ENCODE assay signal across 8 mouse cellular contexts in genomic region chr15:98728366-98728765, GRCm38 (mm10). TPM values are rescaled to one million over a fixed set of nuclear protein-coding genes. Genes with fewer than 3 reads are reported as not detected.
DNase-seq lines count a peak whose midpoint lies in the region; ATAC-seq and TF ChIP-seq lines count a peak whose summit lies in the region.

No protein-coding gene starts in this region.

- ATAC-seq in intestine, embryonic 15.5 days: no peak
- ATAC-seq in liver, postnatal 0 days: no peak; the same call in 1 of the 2 replicates

- peak overlapping the region; percentile 90 for H3K4me3 ChIP-seq in gastrocnemius, adult 2 months
- H3K4me3 ChIP-seq in bone marrow macrophage, adult 2 months (ENCODE audit: insufficient read depth, low read length): peak overlapping the region; percentile 75
- H3K4me3 ChIP-seq in intestine, embryonic 15.5 days (replicated peaks): peak overlapping the region; percentile 55
- peak overlapping the region; percentile 57; the same call in 1 of the 2 replicates for H3K4me3 ChIP-seq in liver, postnatal 0 days (ENCODE audit: low read depth, low read length)

- intact Hi-C loops in gastrocnemius, adult 2 months (cut with DNase I): no loop called here

- 0 out of 2 replicates have a peak overlapping the region, but pooled peaks have one; percentile 61 for H3K9ac ChIP-seq in intestine, embryonic 15.5 days
- H3K9ac ChIP-seq in liver, postnatal 0 days (replicated peaks): no peak overlapping the region

- no peak for TF ChIP-seq POLR2A in bone marrow macrophage, adult 2 months (IDR thresholded peaks at IDR 0.05; ENCODE audit: borderline replicate concordance, low read depth, low read length)

- no peaks in the 10 kb centered on the region for H3K36me3 ChIP-seq in intestine, embryonic 15.5 days
- H3K36me3 ChIP-seq in liver, postnatal 0 days (replicated peaks; ENCODE audit: insufficient read depth, low read length): no peaks in the 10 kb centered on the region

- peaks cover 15% of the 10 kb centered on the region for H3K4me1 ChIP-seq in bone marrow macrophage, adult 2 months (ENCODE audit: control insufficient read depth, insufficient read depth, low read length)
- peaks cover 20% of the 10 kb centered on the region for H3K4me1 ChIP-seq in intestine, embryonic 15.5 days (replicated peaks)
- H3K4me1 ChIP-seq in liver, postnatal 0 days (ENCODE audit: insufficient read depth): peaks cover 25% of the 10 kb centered on the region

- peak overlapping the region; percentile 93 for H3K4me2 ChIP-seq in intestine, embryonic 15.5 days (replicated peaks)
- peak overlapping the region; percentile 99 for H3K4me2 ChIP-seq in liver, postnatal 0 days (ENCODE audit: low read depth, low read length)

- no peaks in the 10 kb centered on the region for H3K27me3 ChIP-seq in intestine, embryonic 15.5 days (replicated peaks)
- H3K27me3 ChIP-seq in liver, postnatal 0 days (ENCODE audit: insufficient read depth, low read length): no peaks in the 10 kb centered on the region

- H3K27ac ChIP-seq in gastrocnemius, adult 2 months: no peak overlapping the region
- no peak overlapping the region for H3K27ac ChIP-seq in bone marrow macrophage, adult 2 months (ENCODE audit: insufficient read depth, low read depth, low read length)
- H3K27ac ChIP-seq in intestine, embryonic 15.5 days: no peak overlapping the region
- H3K27ac ChIP-seq in liver, postnatal 0 days (ENCODE audit: low read depth): no peak overlapping the region

- 33% methylated on average over 9 of the region's 9 CpGs for WGBS in intestine, embryonic 15.5 days
- WGBS in liver, postnatal 0 days (ENCODE audit: insufficient replicate concordance): 22% methylated on average over 9 of the region's 9 CpGs

- TF ChIP-seq EP300 in liver, postnatal 0 days (IDR thresholded peaks at IDR 0.05; ENCODE audit: low read depth): no peak

- H3K9me3 ChIP-seq in intestine, embryonic 15.5 days: no peaks in the 10 kb centered on the region
- H3K9me3 ChIP-seq in liver, postnatal 0 days (ENCODE audit: low read length): no peaks in the 10 kb centered on the region

- TF ChIP-seq CTCF in gastrocnemius, adult 2 months (IDR thresholded peaks at IDR 0.05): no peak
- TF ChIP-seq CTCF in bone marrow macrophage, adult 2 months (IDR thresholded peaks at IDR 0.05; ENCODE audit: low read depth, low read length): no peak
- TF ChIP-seq CTCF in liver, postnatal 0 days (IDR thresholded peaks at IDR 0.05; ENCODE audit: low read depth): no peak

- no peak for DNase-seq in gastrocnemius, adult 2 months
- no peak for DNase-seq in gastrocnemius, postnatal 4 days (ENCODE audit: low spot score in 2 of 2)
- DNase-seq in liver, postnatal 0 days: no peak
- DNase-seq in frontal cortex, postnatal 10 days (ENCODE audit: low spot score in 2 of 2): no peak
- no peak for DNase-seq in thymus, postnatal 0 days (ENCODE audit: low spot score)
- no peak for DNase-seq in yolk sac, embryonic 10.5 days (ENCODE audit: low spot score)

RNA-seq across cellular contexts. Expression of gene Fkbp11, which starts 0.4 kb away (rescaled TPM):
- total RNA-seq in gastrocnemius, adult 2 months (2021): 1 to 10 TPM; 1.0 to 1.3 TPM
- 10 to 100 TPM; 16.6 to 17.2 TPM for total RNA-seq in gastrocnemius, postnatal 4 days (2021)
- 0.93 TPM in 1 of 2 replicates, not detected in the other for polyA plus RNA-seq in bone marrow macrophage, adult 2 months (2012; ENCODE audit: insufficient read depth, insufficient read length, missing spikeins)
- 68.0 and 117 TPM in 2 replicates for polyA plus RNA-seq in intestine, embryonic 15.5 days (2015; fragmentation: Nextera tagmentation; extraction: Ambion mirVana)
- 58.5 and 62.4 TPM in 2 replicates for polyA plus RNA-seq in liver, postnatal 0 days (2015; fragmentation: Nextera tagmentation; extraction: Ambion mirVana)
- 4.6 and 6.4 TPM in 2 replicates for polyA plus RNA-seq in thymus, postnatal 0 days (2015; fragmentation: Nextera tagmentation; extraction: Ambion mirVana)

RNA-seq across cellular contexts. Expression of gene Ccdc65, which starts 20.4 kb away (rescaled TPM):
- not detected for total RNA-seq in gastrocnemius, adult 2 months (2021)
- total RNA-seq in gastrocnemius, postnatal 4 days (2021): not detected
- not detected in 2 replicates for polyA plus RNA-seq in bone marrow macrophage, adult 2 months (2012; ENCODE audit: insufficient read depth, insufficient read length, missing spikeins)
- polyA plus RNA-seq in intestine, embryonic 15.5 days (2015; fragmentation: Nextera tagmentation; extraction: Ambion mirVana): 0.67 and 0.92 TPM in 2 replicates
- polyA plus RNA-seq in liver, postnatal 0 days (2015; fragmentation: Nextera tagmentation; extraction: Ambion mirVana): not detected in 2 replicates
- 0.09 and 0.40 TPM in 2 replicates for polyA plus RNA-seq in thymus, postnatal 0 days (2015; fragmentation: Nextera tagmentation; extraction: Ambion mirVana)

RNA-seq across cellular contexts. Expression of gene Arf3, which starts 34.6 kb away (rescaled TPM):
- total RNA-seq in gastrocnemius, adult 2 months (2021): 1 to 10 TPM; 8.1 to 9.4 TPM
- total RNA-seq in gastrocnemius, postnatal 4 days (2021): 10 to 100 TPM; 30.8 to 31.7 TPM
- polyA plus RNA-seq in bone marrow macrophage, adult 2 months (2012; ENCODE audit: insufficient read depth, insufficient read length, missing spikeins): 93.8 and 103 TPM in 2 replicates
- polyA plus RNA-seq in intestine, embryonic 15.5 days (2015; fragmentation: Nextera tagmentation; extraction: Ambion mirVana): 39.8 and 43.6 TPM in 2 replicates
- polyA plus RNA-seq in liver, postnatal 0 days (2015; fragmentation: Nextera tagmentation; extraction: Ambion mirVana): 9.6 and 10.4 TPM in 2 replicates
- 36.5 and 42.2 TPM in 2 replicates for polyA plus RNA-seq in thymus, postnatal 0 days (2015; fragmentation: Nextera tagmentation; extraction: Ambion mirVana)

RNA-seq across cellular contexts. Expression of gene Wnt10b, which starts 49.6 kb away (rescaled TPM):
- total RNA-seq in gastrocnemius, adult 2 months (2021): 1 to 10 TPM in 1 of 2 experiments, under 1 TPM in 1; 0.97 to 1.4 TPM
- 1 to 10 TPM; 2.7 TPM for total RNA-seq in gastrocnemius, postnatal 4 days (2021)
- not detected in 2 replicates for polyA plus RNA-seq in bone marrow macrophage, adult 2 months (2012; ENCODE audit: insufficient read depth, insufficient read length, missing spikeins)
- not detected in 2 replicates for polyA plus RNA-seq in intestine, embryonic 15.5 days (2015; fragmentation: Nextera tagmentation; extraction: Ambion mirVana)
- polyA plus RNA-seq in liver, postnatal 0 days (2015; fragmentation: Nextera tagmentation; extraction: Ambion mirVana): 0.04 and 0.08 TPM in 2 replicates
- polyA plus RNA-seq in thymus, postnatal 0 days (2015; fragmentation: Nextera tagmentation; extraction: Ambion mirVana): 0.85 TPM in 2 replicates

RNA-seq across cellular contexts. Expression of gene Rnd1, which starts 51.1 kb away (rescaled TPM):
- 1 to 10 TPM; 1.2 to 1.5 TPM for total RNA-seq in gastrocnemius, adult 2 months (2021)
- total RNA-seq in gastrocnemius, postnatal 4 days (2021): 1 to 10 TPM in 1 of 2 experiments, under 1 TPM in 1; 0.75 to 1.2 TPM
- 1.1 TPM in 2 replicates for polyA plus RNA-seq in bone marrow macrophage, adult 2 months (2012; ENCODE audit: insufficient read depth, insufficient read length, missing spikeins)
- polyA plus RNA-seq in intestine, embryonic 15.5 days (2015; fragmentation: Nextera tagmentation; extraction: Ambion mirVana): 0.97 and 1.1 TPM in 2 replicates
- polyA plus RNA-seq in liver, postnatal 0 days (2015; fragmentation: Nextera tagmentation; extraction: Ambion mirVana): 0.94 and 1.2 TPM in 2 replicates
- 1.1 and 1.7 TPM in 2 replicates for polyA plus RNA-seq in thymus, postnatal 0 days (2015; fragmentation: Nextera tagmentation; extraction: Ambion mirVana)
